Mouse (Mus musculus): ENCODE measurements around the gene Zfp704. TPM values are rescaled to one million over a fixed set of nuclear protein-coding genes. Genes with fewer than 3 reads are reported as not detected.

Gene Zfp704
- polyA plus RNA-seq, 1 experiment from 2014 or later: 14.8 TPM

GRCm38 (mm10) chr3:9541561-9541960 is 68.3 kb downstream of the Zfp704 start:
- Histone ChIP-seq H3K36me3 (ENCODE audit: control insufficient read depth, insufficient read depth, low read length) (no peaks in the 10 kb centered on the region), H3K27ac (ENCODE audit: low read depth, low read length) (no peak overlapping the region), H3K27me3 (ENCODE audit: control insufficient read depth, insufficient read depth, low read length) (no peaks in the 10 kb centered on the region), H3K9ac (ENCODE audit: low read depth, low read length) (no peak overlapping the region), H3K4me1 (ENCODE audit: control insufficient read depth, insufficient read depth, low read length) (peaks cover 5% of the 10 kb centered on the region; the same call in 1 of the 2 replicates), H3K4me2 (replicated peaks; ENCODE audit: low read depth, low read length) (no peak overlapping the region), H3K4me3 (ENCODE audit: low read length) (no peak overlapping the region), H3K9me3 (ENCODE audit: control insufficient read depth, low read length) (no peaks in the 10 kb centered on the region)
- ATAC-seq (ENCODE audit: low FRiP score, low TSS enrichment): no peak
- 92% methylated on average over 14 of the region's 14 CpGs for WGBS

GRCm38 (mm10) chr3:9538510-9538909 is 71.4 kb downstream of the Zfp704 start:
- Histone ChIP-seq H3K27me3 (ENCODE audit: control insufficient read depth, insufficient read depth, low read length) (no peaks in the 10 kb centered on the region), H3K27ac (ENCODE audit: low read depth, low read length) (no peak overlapping the region), H3K4me1 (ENCODE audit: control insufficient read depth, insufficient read depth, low read length) (no peaks in the 10 kb centered on the region), H3K9ac (ENCODE audit: low read depth, low read length) (no peak overlapping the region), H3K4me2 (replicated peaks; ENCODE audit: low read depth, low read length) (no peak overlapping the region), H3K4me3 (ENCODE audit: low read length) (no peak overlapping the region), H3K9me3 (ENCODE audit: control insufficient read depth, low read length) (no peaks in the 10 kb centered on the region), H3K36me3 (ENCODE audit: control insufficient read depth, insufficient read depth, low read length) (no peaks in the 10 kb centered on the region)
- no peak for ATAC-seq (ENCODE audit: low FRiP score, low TSS enrichment)
- 95% methylated on average over 2 of the region's 2 CpGs for WGBS

GRCm38 (mm10) chr3:9537889-9538288 is 72.0 kb downstream of the Zfp704 start:
- no peaks in the 10 kb centered on the region for H3K9me3 ChIP-seq (ENCODE audit: control insufficient read depth, low read length)
- H3K27ac ChIP-seq (ENCODE audit: low read depth, low read length): no peak overlapping the region
- no peak overlapping the region for H3K4me2 ChIP-seq (replicated peaks; ENCODE audit: low read depth, low read length)
- H3K36me3 ChIP-seq (ENCODE audit: control insufficient read depth, insufficient read depth, low read length): no peaks in the 10 kb centered on the region
- ATAC-seq (ENCODE audit: low FRiP score, low TSS enrichment): no peak
- 71% methylated on average over 7 of the region's 7 CpGs for WGBS
- no peak overlapping the region for H3K9ac ChIP-seq (ENCODE audit: low read depth, low read length)
- no peak overlapping the region for H3K4me3 ChIP-seq (ENCODE audit: low read length)
- no peaks in the 10 kb centered on the region for H3K27me3 ChIP-seq (ENCODE audit: control insufficient read depth, insufficient read depth, low read length)
- no peaks in the 10 kb centered on the region for H3K4me1 ChIP-seq (ENCODE audit: control insufficient read depth, insufficient read depth, low read length)

GRCm38 (mm10) chr3:9530097-9530780 is 79.6 kb downstream of the Zfp704 start:
- H3K9ac ChIP-seq (ENCODE audit: low read depth, low read length): no peak overlapping the region
- no peak overlapping the region for H3K27ac ChIP-seq (ENCODE audit: low read depth, low read length)
- H3K36me3 ChIP-seq (ENCODE audit: control insufficient read depth, insufficient read depth, low read length): no peaks in the 10 kb centered on the region
- H3K9me3 ChIP-seq (ENCODE audit: control insufficient read depth, low read length): no peaks in the 10 kb centered on the region
- H3K27me3 ChIP-seq (ENCODE audit: control insufficient read depth, insufficient read depth, low read length): no peaks in the 10 kb centered on the region
- no peak for ATAC-seq (ENCODE audit: low FRiP score, low TSS enrichment)
- H3K4me2 ChIP-seq (replicated peaks; ENCODE audit: low read depth, low read length): no peak overlapping the region
- no peak overlapping the region for H3K4me3 ChIP-seq (ENCODE audit: low read length)
- WGBS: 91% methylated on average over 9 of the region's 9 CpGs
- peaks cover 4% of the 10 kb centered on the region; the same call in 1 of the 2 replicates for H3K4me1 ChIP-seq (ENCODE audit: control insufficient read depth, insufficient read depth, low read length)

GRCm38 (mm10) chr3:9524429-9524828 is 85.5 kb downstream of the Zfp704 start:
- peaks cover 29% of the 10 kb centered on the region for H3K4me1 ChIP-seq (ENCODE audit: control insufficient read depth, insufficient read depth, low read length)

GRCm38 (mm10) chr3:9523081-9523932 is 86.6 kb downstream of the Zfp704 start:
- Histone ChIP-seq H3K9me3 (ENCODE audit: control insufficient read depth, low read length) (no peaks in the 10 kb centered on the region), H3K36me3 (ENCODE audit: control insufficient read depth, insufficient read depth, low read length) (no peaks in the 10 kb centered on the region), H3K4me2 (replicated peaks; ENCODE audit: low read depth, low read length) (no peak overlapping the region), H3K9ac (ENCODE audit: low read depth, low read length) (no peak overlapping the region), H3K4me3 (ENCODE audit: low read length) (no peak overlapping the region), H3K27me3 (ENCODE audit: control insufficient read depth, insufficient read depth, low read length) (no peaks in the 10 kb centered on the region), H3K4me1 (ENCODE audit: control insufficient read depth, insufficient read depth, low read length) (peaks cover 34% of the 10 kb centered on the region), H3K27ac (ENCODE audit: low read depth, low read length) (peak overlapping the region; percentile 43; the same call in 1 of the 2 replicates)
- 44% methylated on average over 18 of the region's 18 CpGs for WGBS
- ATAC-seq (ENCODE audit: low FRiP score, low TSS enrichment): peak; percentile 29; the same call in 1 of the 2 replicates

More at GRCm38 (mm10) chr3:9524429-9524828, 85.5 kb downstream of the Zfp704 start:
- Histone ChIP-seq H3K27ac (ENCODE audit: low read depth, low read length) (no peak overlapping the region), H3K9ac (ENCODE audit: low read depth, low read length) (no peak overlapping the region), H3K4me2 (replicated peaks; ENCODE audit: low read depth, low read length) (no peak overlapping the region), H3K9me3 (ENCODE audit: control insufficient read depth, low read length) (no peaks in the 10 kb centered on the region), H3K4me3 (ENCODE audit: low read length) (no peak overlapping the region), H3K36me3 (ENCODE audit: control insufficient read depth, insufficient read depth, low read length) (no peaks in the 10 kb centered on the region), H3K27me3 (ENCODE audit: control insufficient read depth, insufficient read depth, low read length) (no peaks in the 10 kb centered on the region)
- ATAC-seq (ENCODE audit: low FRiP score, low TSS enrichment): no peak
- 75% methylated on average over 5 of the region's 5 CpGs for WGBS

GRCm38 (mm10) chr3:9522009-9522408 is 87.9 kb downstream of the Zfp704 start:
- Histone ChIP-seq H3K4me1 (ENCODE audit: control insufficient read depth, insufficient read depth, low read length) (peaks cover 30% of the 10 kb centered on the region), H3K4me3 (ENCODE audit: low read length) (no peak overlapping the region), H3K9me3 (ENCODE audit: control insufficient read depth, low read length) (no peaks in the 10 kb centered on the region), H3K27ac (ENCODE audit: low read depth, low read length) (no peak overlapping the region), H3K4me2 (replicated peaks; ENCODE audit: low read depth, low read length) (no peak overlapping the region), H3K9ac (ENCODE audit: low read depth, low read length) (no peak overlapping the region), H3K27me3 (ENCODE audit: control insufficient read depth, insufficient read depth, low read length) (no peaks in the 10 kb centered on the region), H3K36me3 (ENCODE audit: control insufficient read depth, insufficient read depth, low read length) (no peaks in the 10 kb centered on the region)
- no peak for ATAC-seq (ENCODE audit: low FRiP score, low TSS enrichment)
- 48% methylated on average over 6 of the region's 6 CpGs for WGBS

GRCm38 (mm10) chr3:9520728-9521054 is 89.2 kb downstream of the Zfp704 start:
- no peak; the same call in 1 of the 2 replicates for ATAC-seq (ENCODE audit: low FRiP score, low TSS enrichment)
- 36% methylated on average over 7 of the region's 7 CpGs for WGBS
- Histone ChIP-seq H3K27me3 (ENCODE audit: control insufficient read depth, insufficient read depth, low read length) (no peaks in the 10 kb centered on the region), H3K4me3 (ENCODE audit: low read length) (no peak overlapping the region), H3K36me3 (ENCODE audit: control insufficient read depth, insufficient read depth, low read length) (no peaks in the 10 kb centered on the region), H3K9me3 (ENCODE audit: control insufficient read depth, low read length) (no peaks in the 10 kb centered on the region), H3K4me2 (replicated peaks; ENCODE audit: low read depth, low read length) (0 out of 2 replicates have a peak overlapping the region, but pooled peaks have one; percentile 19), H3K27ac (ENCODE audit: low read depth, low read length) (peak overlapping the region; percentile 87), H3K4me1 (ENCODE audit: control insufficient read depth, insufficient read depth, low read length) (peaks cover 30% of the 10 kb centered on the region), H3K9ac (ENCODE audit: low read depth, low read length) (no peak overlapping the region)

All from kidney, embryonic 14.5 days (tissue).